Mouse (Mus musculus) erythroid progenitor cell, adult 5-6 weeks (primary cell): Measurements from ENCODE around the gene Timmdc1. TPM values are rescaled to one million over a fixed set of nuclear protein-coding genes. Genes with fewer than 3 reads are reported as not detected.
"Not testable (repeated sequence)": the region's sequence is repeated elsewhere in the genome, so short reads cannot be mapped to it uniquely, and the experiment has no call there.

Experiments
- ATAC-seq: replicated peaks from 2 replicates; pipeline ENCODE4 v1.8.0; 2016; ENCODE audit warnings: moderate number of reproducible peaks, mild to moderate bottlenecking, moderate TSS enrichment, inconsistent platforms; ENCODE audit not compliant: poor library complexity, low FRiP score, severe bottlenecking
- total RNA-seq, 2 experiments: library from RNA; stranded (forward) in 1 of 2; stranded (reverse) in 1 of 2; fragments of 150-400 nt in 1 of 2; fragments of 186-747, 209-891 nt in 1 of 2; gene quantifications; 2 replicates each; pipeline versions ENCODE4 v1.2.3 to v1.2.4; 2015 to 2017; ENCODE audit warnings: low replicate concordance in 2 of 2

Timmdc1 gene
- total RNA-seq, 2 experiments from 2014 or later = 5.5 to 7.5 TPM

DNA sequence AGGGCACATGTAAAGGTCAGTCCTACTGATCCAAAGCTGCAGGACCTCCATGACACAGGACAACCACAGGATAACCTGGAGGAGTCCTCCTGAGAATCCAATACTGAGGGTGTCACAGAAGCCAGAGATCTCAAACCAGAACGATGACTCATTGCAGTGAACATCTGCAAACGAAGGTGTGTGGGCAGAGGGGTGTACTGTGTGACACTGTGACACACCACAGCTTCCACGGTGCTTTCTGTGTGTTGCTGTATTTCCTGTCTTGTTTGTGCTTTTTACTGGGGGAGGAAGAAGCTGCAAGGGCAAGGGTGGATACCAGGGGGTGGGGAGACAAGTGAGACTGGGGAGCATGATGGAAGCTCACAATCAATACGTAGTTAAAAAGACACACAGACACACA is 18.9 kb downstream of the Timmdc1 start:
- ATAC-seq = no peak

- ATAC-seq = no peak
These were observed 20.0 kb downstream of the Timmdc1 start for GRCm38 (mm10) chr16:38502469-38502868.

DNA sequence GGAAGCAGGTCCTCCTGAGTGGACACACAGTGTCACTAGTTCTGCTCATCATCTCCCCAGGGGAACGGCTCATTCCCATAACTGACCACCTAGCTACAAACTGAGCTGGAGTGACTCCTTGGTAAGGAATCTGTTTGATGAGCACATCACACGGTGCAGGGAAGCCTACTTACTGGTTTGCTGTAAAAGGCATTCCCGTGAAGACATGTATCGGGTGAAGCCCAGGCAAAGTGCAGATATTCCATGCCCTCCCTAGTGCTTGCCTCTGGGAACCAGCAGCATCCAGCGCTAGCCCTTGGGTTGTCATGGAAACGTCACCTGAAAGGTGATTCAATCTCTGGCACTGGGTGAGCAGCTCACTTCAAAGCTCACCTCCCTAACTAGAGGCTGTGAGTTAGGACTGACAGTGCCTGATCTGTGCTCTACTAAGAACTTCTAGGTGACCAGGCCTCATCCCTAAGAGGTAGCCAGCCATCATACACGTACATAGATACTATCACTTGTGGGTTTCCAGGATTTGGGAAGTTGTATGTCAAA is 25.8 kb downstream of the Timmdc1 start:
- ATAC-seq = no peak; the same call in 1 of the 2 replicates

GRCm38 (mm10) chr16:38493890-38494289 is 28.6 kb downstream of the Timmdc1 start:
- no peak for ATAC-seq

- no peak for ATAC-seq
These were observed 29.9 kb downstream of the Timmdc1 start for GRCm38 (mm10) chr16:38492551-38492950.

DNA sequence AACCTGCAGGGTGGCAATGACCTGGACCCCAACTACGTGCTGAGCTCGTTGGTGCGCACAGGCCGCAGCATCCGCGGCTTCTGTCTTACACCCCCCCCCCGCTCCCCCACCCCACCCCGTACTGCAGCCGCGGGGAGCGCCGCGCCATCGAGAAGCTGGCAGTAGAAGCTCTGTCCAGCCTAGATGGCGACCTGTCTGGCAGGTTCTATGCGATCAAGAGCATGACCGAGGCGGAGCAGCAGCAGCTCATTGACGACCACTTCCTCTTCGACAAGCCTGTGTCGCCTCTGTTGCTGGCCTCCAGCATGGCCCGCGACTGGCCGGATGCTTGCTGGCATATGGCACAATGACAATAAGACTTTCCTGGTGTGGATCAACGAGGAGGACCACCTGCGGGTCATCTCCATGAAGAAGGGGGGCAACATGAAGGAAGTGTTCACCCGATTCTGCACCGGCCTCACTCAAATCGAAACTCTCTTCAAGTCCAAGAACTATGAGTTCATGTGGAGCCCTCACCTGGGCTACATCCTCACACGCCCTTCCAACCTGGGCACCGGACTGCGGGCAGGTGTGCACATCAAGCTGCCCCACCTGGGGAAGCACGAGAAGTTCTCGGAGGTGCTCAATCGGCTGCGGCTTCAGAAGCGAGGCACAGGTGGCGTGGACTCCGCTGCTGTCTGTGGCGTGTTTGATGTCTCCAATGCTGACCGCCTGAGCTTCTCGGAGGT is 38.7 kb downstream of the Timmdc1 start:
- ATAC-seq = no peak

GRCm38 (mm10) chr16:38482780-38483562 is 39.5 kb downstream of the Timmdc1 start:
- ATAC-seq = no peak

DNA sequence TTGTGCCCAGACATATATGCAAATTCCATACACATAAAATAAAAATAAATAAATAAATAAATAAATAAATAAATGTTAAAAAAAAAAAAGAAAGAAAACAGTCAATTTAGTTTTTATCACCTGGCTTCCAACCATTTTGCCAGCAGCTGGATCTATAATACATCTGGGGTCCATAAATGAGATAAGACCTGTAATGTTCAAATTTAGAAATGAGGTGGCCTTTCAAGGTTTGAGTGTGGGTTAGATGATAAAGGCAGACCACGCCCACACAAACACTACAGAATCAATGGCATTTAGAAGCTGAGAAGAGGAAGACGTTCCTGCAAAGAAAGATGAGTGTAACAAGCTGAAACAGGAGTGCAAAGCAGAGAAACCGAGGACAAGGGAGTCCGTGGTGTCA is 41.1 kb downstream of the Timmdc1 start:
- ATAC-seq = no peak

DNA sequence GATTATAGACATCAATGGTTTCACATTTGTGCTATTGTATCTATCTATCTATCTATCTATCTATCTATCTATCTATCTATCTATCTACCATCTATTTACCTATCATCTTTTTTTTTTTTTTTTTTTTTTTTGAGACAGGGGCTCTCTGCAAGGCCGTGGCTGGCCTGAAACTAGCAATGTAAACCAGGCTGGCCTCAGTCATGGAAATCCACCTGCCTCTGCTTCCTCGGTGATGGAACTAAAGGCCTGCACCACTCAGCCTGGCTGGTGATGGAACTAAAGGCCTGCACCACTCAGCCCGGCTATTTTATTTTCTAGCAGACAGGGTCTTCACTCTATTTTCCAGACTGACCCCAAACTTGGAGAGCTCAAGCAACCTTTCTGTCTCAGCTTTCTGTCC is 44.2 kb downstream of the Timmdc1 start:
- no peak for ATAC-seq

- ATAC-seq = not testable (repeated sequence)
These were observed 45.2 kb downstream of the Timmdc1 start for GRCm38 (mm10) chr16:38477241-38477608.

GRCm38 (mm10) chr16:38476312-38477240 is 45.9 kb downstream of the Timmdc1 start:
- ATAC-seq = peak; percentile 67

DNA sequence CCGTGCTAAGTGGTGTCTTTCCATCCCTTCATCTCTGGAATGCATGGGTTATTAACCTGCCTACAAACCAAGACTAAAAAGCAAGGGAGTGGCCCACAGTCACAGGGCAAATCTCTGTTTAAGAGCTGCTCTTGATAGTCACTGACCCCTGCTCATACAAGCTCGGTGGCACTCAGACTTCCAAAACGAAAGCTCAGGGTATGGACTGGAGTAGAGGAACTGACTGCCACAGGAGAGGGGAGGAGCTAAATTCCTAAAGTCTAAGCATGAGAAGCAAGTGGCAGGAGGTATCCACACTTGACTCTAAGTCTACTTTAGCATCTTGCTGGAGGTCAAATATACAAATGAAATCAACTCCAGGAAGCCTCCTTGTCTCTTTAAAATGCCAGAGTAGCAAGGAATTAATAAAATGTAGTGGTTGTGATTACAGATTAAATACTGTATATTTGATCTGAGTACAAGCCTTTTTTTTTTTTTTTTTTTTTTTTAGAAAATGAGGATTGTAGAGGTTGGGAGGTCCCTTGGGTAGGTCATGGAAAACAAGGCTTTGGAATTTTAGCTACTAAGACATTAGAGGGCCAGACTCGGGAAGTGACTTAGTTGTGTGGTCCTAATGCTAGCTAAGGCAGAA is 46.7 kb downstream of the Timmdc1 start:
- no peak for ATAC-seq

- no peak for ATAC-seq
These were observed 47.7 kb downstream of the Timmdc1 start for GRCm38 (mm10) chr16:38474677-38475286.

DNA sequence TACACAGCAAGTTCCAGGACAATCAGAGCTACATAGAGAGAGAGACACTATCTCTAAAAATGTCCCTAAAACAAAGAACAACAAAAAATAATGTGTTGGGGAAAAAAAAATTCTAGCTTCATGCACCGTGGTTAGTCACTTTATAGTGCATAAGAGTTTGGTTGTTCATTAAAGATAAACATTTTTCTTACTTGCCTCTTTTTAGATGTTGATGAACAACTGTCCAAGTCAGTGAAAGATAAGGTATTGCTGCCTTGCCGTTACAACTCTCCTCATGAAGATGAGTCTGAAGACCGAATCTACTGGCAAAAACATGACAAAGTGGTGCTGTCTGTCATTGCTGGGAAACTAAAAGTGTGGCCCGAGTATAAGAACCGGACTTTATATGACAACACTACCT is 48.8 kb downstream of the Timmdc1 start:
- ATAC-seq = no peak

GRCm38 (mm10) chr16:38472507-38472873 is 50.0 kb downstream of the Timmdc1 start:
- ATAC-seq = no peak

- no peak for ATAC-seq
These were observed 50.6 kb downstream of the Timmdc1 start for GRCm38 (mm10) chr16:38471697-38472506.

DNA sequence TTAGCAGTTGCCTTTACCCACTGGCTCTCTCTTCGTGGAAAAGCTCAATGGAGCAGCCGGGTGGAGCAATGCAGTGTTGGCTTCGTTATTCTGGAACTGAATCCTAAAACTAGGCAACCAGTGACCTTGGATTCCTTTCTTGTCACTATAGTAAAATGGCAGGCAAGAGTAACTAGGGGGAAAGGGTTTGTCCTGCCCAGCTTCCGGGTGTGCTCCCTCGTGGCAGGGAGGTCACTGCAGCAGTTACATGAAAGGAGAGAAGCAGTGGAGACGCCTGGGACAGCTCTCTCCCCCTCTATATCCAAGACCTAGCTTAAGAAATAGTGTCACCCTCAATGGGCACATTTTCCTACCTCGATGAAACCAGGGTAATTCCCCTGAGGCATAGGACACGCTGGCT is 53.0 kb downstream of the Timmdc1 start:
- ATAC-seq = no peak

GRCm38 (mm10) chr16:38468706-38469018 is 53.8 kb downstream of the Timmdc1 start:
- no peak for ATAC-seq
